Mouse (Mus musculus) intestine, embryonic 16.5 days (tissue): Measurements from ENCODE around the gene Fgfr2. TPM values are rescaled to one million over a fixed set of nuclear protein-coding genes. Genes with fewer than 3 reads are reported as not detected.
A peak's percentile ranks its signal among the peaks of the same experiment; 100 is the strongest.
"Not testable (repeated sequence)": the region's sequence is repeated elsewhere in the genome, so short reads cannot be mapped to it uniquely, and the experiment has no call there.

Source experiments
- ATAC-seq: fragments of 200-750 bp; cut with Nextera tagmentation; 2 replicates; pipeline ENCODE4 v1.8.0; 2017; ENCODE audit warnings: moderate TSS enrichment, moderate library complexity
- H3K27ac ChIP-seq: fragments of 300-500 bp; sonication (generic); 2 replicates; pipeline ENCODE4 v1.5.1; 2014; ENCODE audit warnings: mild to moderate bottlenecking, low read length
- H3K27me3 ChIP-seq: fragments of 300-500 bp; sonication (generic); replicated peaks from 2 replicates; pipeline ENCODE4 v1.6.1; 2014; ENCODE audit warnings: low read length, control low read depth, mixed read lengths; ENCODE audit not compliant: control insufficient read depth, insufficient read depth
- H3K36me3 ChIP-seq: fragments of 300-500 bp; sonication (generic); 2 replicates; pipeline ENCODE4 v1.6.1; 2014; ENCODE audit warnings: low read length, control low read depth; ENCODE audit not compliant: control insufficient read depth, insufficient read depth
- H3K4me1 ChIP-seq: fragments of 300-500 bp; sonication (generic); 2 replicates; pipeline ENCODE4 v1.6.1; 2014; ENCODE audit warnings: low read length, control low read depth, mixed read lengths; ENCODE audit not compliant: control insufficient read depth, insufficient read depth
- H3K4me2 ChIP-seq: fragments of 300-500 bp; sonication (generic); 2 replicates; pipeline ENCODE4 v1.6.1; 2014; ENCODE audit warnings: low read depth, low read length, control low read depth
- H3K4me3 ChIP-seq: fragments of 300-500 bp; sonication (generic); 2 replicates; pipeline ENCODE4 v1.5.1; 2014; ENCODE audit warnings: mild to moderate bottlenecking, low read length
- H3K9ac ChIP-seq: fragments of 300-500 bp; sonication (generic); 2 replicates; pipeline ENCODE4 v1.6.1; 2014; ENCODE audit warnings: low read depth, low read length
- H3K9me3 ChIP-seq: fragments of 300-500 bp; sonication (generic); 2 replicates; pipeline ENCODE4 v1.6.1; 2016; ENCODE audit warnings: low read length, control low read depth; ENCODE audit not compliant: control insufficient read depth
- WGBS: fragments of 180-500 bp; shearing (Covaris S2); extraction: QIAGEN DNeasy Blood & Tissue Kit; methylation state at CpG from one replicate; pipeline ENCODE4 v1.1.7; 2014; 5-methylcytosine and 5-hydroxymethylcytosine counted together
- polyA plus RNA-seq: library from polyadenylated mRNA; unstranded; fragments of >200 nt; fragmentation: Nextera tagmentation; extraction: Ambion mirVana; gene quantifications from 2 replicates; pipeline ENCODE4 v1.2.1, GENCODE M21; 2015

Gene Fgfr2
- polyA plus RNA-seq, 1 experiment from 2014 or later: 47.3 TPM

GRCm38 (mm10) chr7:130158845-130159244, 2964.3 kb downstream of the Fgfr2 start:
- WGBS: 75% methylated on average over 3 of the region's 3 CpGs
- Histone ChIP-seq H3K27ac (no peak overlapping the region), H3K9ac (no peak overlapping the region), H3K4me1 (no peaks in the 10 kb centered on the region), H3K9me3 (no peaks in the 10 kb centered on the region), H3K27me3 (no peaks in the 10 kb centered on the region), H3K4me2 (no peak overlapping the region), H3K4me3 (no peak overlapping the region), H3K36me3 (peaks cover 10% of the 10 kb centered on the region; the same call in 1 of the 2 replicates)
- no peak for ATAC-seq

GRCm38 (mm10) chr7:130153363-130153969, 2969.7 kb downstream of the Fgfr2 start:
- no peak overlapping the region for H3K4me3 ChIP-seq
- H3K4me2 ChIP-seq: no peak overlapping the region
- peaks cover 7% of the 10 kb centered on the region; the same call in 1 of the 2 replicates for H3K4me1 ChIP-seq
- ATAC-seq: no peak
- no peak overlapping the region for H3K27ac ChIP-seq
- H3K27me3 ChIP-seq: no peaks in the 10 kb centered on the region
- no peaks in the 10 kb centered on the region for H3K36me3 ChIP-seq
- no peaks in the 10 kb centered on the region for H3K9me3 ChIP-seq
- 61% methylated on average over 7 of the region's 7 CpGs for WGBS
- H3K9ac ChIP-seq: no peak overlapping the region

- Histone ChIP-seq H3K4me1 (peaks cover 7% of the 10 kb centered on the region; the same call in 1 of the 2 replicates), H3K27ac (no peak overlapping the region), H3K4me3 (no peak overlapping the region), H3K9me3 (no peaks in the 10 kb centered on the region), H3K9ac (no peak overlapping the region), H3K4me2 (no peak overlapping the region), H3K36me3 (no peaks in the 10 kb centered on the region), H3K27me3 (no peaks in the 10 kb centered on the region)
- peak; percentile 77 for ATAC-seq
- 62% methylated on average over 5 of the region's 5 CpGs for WGBS
These were observed 2974.2 kb downstream of the Fgfr2 start for GRCm38 (mm10) chr7:130148906-130149305.

GRCm38 (mm10) chr7:130147230-130147629, 2975.9 kb downstream of the Fgfr2 start:
- peaks cover 11% of the 10 kb centered on the region; the same call in 1 of the 2 replicates for H3K4me1 ChIP-seq
- no peaks in the 10 kb centered on the region for H3K27me3 ChIP-seq
- H3K36me3 ChIP-seq: no peaks in the 10 kb centered on the region
- ATAC-seq: no peak
- no peak overlapping the region for H3K9ac ChIP-seq
- no peaks in the 10 kb centered on the region for H3K9me3 ChIP-seq
- 72% methylated on average over 7 of the region's 7 CpGs for WGBS
- H3K4me2 ChIP-seq: no peak overlapping the region
- peak overlapping the region; percentile 36; the same call in 1 of the 2 replicates for H3K27ac ChIP-seq
- no peak overlapping the region for H3K4me3 ChIP-seq

DNA sequence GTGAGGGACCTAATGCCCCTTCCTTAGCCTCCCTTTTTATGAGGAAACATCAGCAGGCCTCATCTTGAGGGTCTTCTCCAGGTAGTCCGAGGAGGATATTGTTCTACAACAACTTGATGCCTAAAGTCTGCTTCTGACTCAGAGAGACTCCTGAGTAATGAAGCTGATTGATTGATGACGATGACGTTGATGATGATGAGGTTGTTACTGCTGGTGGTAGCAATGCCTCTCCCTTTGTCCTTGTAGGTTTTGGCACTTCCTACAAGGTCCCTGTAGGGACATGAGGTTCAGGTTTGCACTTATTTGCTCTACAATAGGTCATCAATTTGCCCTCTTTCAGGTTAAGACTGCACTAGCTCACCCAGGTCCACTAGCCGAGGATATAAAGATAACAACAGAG, 2977.9 kb downstream of the Fgfr2 start:
- no peaks in the 10 kb centered on the region for H3K36me3 ChIP-seq
- H3K4me3 ChIP-seq: no peak overlapping the region
- no peak for ATAC-seq
- no peak overlapping the region for H3K4me2 ChIP-seq
- peaks cover 16% of the 10 kb centered on the region; the same call in 1 of the 2 replicates for H3K4me1 ChIP-seq
- H3K27ac ChIP-seq: no peak overlapping the region
- H3K9me3 ChIP-seq: no peaks in the 10 kb centered on the region
- H3K9ac ChIP-seq: no peak overlapping the region
- 90% methylated on average over 4 of the region's 4 CpGs for WGBS
- no peaks in the 10 kb centered on the region for H3K27me3 ChIP-seq

GRCm38 (mm10) chr7:130143371-130143770, 2979.8 kb downstream of the Fgfr2 start:
- peak; percentile 63 for ATAC-seq
- no peaks in the 10 kb centered on the region for H3K36me3 ChIP-seq
- no peak overlapping the region for H3K4me2 ChIP-seq
- no peaks in the 10 kb centered on the region for H3K9me3 ChIP-seq
- H3K4me1 ChIP-seq: peaks cover 9% of the 10 kb centered on the region; the same call in 1 of the 2 replicates
- no peak overlapping the region for H3K4me3 ChIP-seq
- no peaks in the 10 kb centered on the region for H3K27me3 ChIP-seq
- peak overlapping the region; percentile 65 for H3K27ac ChIP-seq
- 59% methylated on average over 7 of the region's 7 CpGs for WGBS
- no peak overlapping the region for H3K9ac ChIP-seq

DNA sequence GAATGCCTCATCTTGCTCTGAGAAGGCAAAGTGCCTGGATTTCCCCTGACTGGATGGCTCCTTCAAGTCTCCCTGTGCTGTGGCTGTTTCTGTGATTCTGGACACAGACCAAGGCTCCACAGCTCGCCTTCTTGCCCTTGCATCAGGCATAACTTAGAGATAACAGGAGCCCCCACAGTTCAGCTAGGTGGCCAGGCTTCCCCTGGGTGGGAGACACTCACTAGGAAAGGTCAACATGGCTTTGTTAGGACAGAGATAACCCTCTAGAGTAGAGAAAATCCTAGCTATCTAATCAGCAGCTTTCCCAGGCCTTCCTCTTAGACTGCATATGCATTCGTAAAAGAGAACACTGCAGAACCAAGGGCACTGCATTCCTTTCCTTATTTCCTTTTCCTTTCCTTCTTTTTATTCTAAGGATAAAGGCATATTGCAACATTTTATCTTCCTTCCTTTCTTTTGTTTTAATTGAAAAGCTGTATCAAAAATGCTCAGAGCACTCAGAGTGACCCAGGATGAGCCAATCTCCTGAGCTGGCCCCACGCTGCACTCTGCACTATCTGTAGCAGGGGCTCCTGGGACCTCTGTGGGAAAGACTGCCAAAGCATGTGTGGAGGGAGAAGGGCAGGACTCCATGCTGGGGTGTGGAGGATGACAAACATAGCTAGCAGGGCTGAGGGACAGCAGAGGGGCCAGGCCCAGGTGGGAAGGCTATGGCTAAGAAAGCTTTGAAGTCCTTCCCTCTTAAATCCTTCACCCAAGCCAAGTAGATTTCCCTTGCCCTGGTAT, 2981.9 kb downstream of the Fgfr2 start:
- Histone ChIP-seq H3K9ac (no peak overlapping the region), H3K4me1 (peaks cover 10% of the 10 kb centered on the region; the same call in 1 of the 2 replicates), H3K36me3 (no peaks in the 10 kb centered on the region), H3K27ac (0 out of 2 replicates have a peak overlapping the region, but pooled peaks have one; percentile 6), H3K4me2 (no peak overlapping the region), H3K27me3 (no peaks in the 10 kb centered on the region), H3K9me3 (no peaks in the 10 kb centered on the region), H3K4me3 (no peak overlapping the region)
- no peak for ATAC-seq
- 60% methylated on average over 3 of the region's 3 CpGs for WGBS

DNA sequence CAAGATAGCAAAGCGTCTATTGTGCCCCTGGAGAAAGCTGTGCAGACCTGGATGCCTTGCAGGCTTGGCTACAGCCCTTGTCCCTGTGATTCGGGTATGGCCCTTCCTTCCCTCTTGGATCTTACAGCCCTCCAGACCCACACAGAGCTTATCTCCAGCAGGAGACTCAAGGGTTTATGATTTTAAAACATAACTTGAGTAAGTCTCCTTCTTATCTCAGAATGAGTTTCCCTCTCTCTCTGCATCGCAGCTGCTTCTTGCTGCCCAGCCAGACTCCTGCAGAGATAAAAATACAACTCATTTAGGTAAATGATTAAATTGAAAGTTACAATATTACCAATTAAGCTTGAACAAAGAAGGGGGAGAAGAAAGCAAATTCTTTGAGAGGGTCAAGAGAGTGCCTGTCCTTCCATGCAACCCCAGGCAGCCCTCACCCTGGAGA, 2988.2 kb downstream of the Fgfr2 start:
- no peak overlapping the region for H3K9ac ChIP-seq
- peak; percentile 95 for ATAC-seq
- no peaks in the 10 kb centered on the region for H3K27me3 ChIP-seq
- no peaks in the 10 kb centered on the region for H3K9me3 ChIP-seq
- H3K4me1 ChIP-seq: peaks cover 13% of the 10 kb centered on the region
- peak overlapping the region; percentile 63; the same call in 1 of the 2 replicates for H3K27ac ChIP-seq
- no peak overlapping the region for H3K4me3 ChIP-seq
- peak overlapping the region; percentile 5; the same call in 1 of the 2 replicates for H3K4me2 ChIP-seq
- 34% methylated on average over 3 of the region's 3 CpGs for WGBS
- no peaks in the 10 kb centered on the region for H3K36me3 ChIP-seq

DNA sequence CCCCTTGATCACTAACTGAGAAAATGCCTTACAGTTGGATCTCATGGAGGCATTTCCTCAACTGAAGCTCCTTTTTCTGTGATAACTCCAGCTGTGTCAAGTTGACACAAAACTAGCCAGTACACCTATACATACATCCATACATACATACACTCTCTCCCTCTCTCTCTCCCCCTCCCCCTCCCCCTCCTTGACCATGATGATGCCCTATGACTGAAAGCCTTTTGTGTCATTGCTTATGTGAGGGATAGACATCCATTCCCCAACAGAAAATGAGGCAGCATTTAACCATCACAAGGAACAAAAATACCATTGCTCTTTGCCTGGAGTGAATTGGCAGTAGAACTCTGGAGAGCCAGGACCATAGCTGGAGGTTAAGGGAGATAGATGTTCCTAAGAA, 2988.7 kb downstream of the Fgfr2 start:
- not testable (repeated sequence) for H3K27me3 ChIP-seq, H3K36me3 ChIP-seq, H3K4me3 ChIP-seq, H3K9me3 ChIP-seq, H3K9ac ChIP-seq
- ATAC-seq: peak; percentile 1; the same call in 1 of the 2 replicates
- Histone ChIP-seq H3K27ac (peak overlapping the region; percentile 38; the same call in 1 of the 2 replicates), H3K4me1 (peaks cover 13% of the 10 kb centered on the region), H3K4me2 (peak overlapping the region; percentile 5; the same call in 1 of the 2 replicates)
